Mouse (Mus musculus) megakaryocyte, embryonic 14.5 days (primary cell): ENCODE measurements around the gene Slc39a11.

Experiments used
- FLI1 ChIP-seq: IDR thresholded peaks from 2 replicates; pipeline ENCODE4 v1.6.1; 2012; ENCODE audit warnings: low read length, inconsistent platforms, mixed read lengths
- GATA1 ChIP-seq: IDR thresholded peaks from 3 replicates; pipeline ENCODE4 v1.6.1; 2012; ENCODE audit warnings: mixed read lengths, low read length, inconsistent platforms, borderline replicate concordance

DNA sequence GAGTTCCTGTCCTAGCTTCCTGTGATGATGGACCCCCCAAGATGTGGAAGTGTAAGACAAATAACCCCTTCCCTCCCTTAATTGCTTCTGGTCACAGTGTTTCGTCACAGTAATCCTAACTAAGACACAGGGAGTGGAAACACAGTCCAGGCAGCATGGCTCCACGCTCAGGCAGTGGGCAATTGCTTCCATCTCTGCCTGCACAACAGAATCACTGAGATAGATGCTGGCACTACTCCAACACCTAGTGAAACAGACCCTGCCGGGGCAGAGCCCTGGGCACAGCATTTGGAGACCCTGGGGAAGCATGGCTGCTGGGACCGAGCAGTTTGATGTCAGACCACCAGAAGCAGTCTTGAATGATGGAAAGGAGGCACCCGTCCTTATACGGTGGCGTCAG, 115.9 kb downstream of the Slc39a11 start:
- no peak for TF ChIP-seq GATA1
- TF ChIP-seq FLI1 = no peak
